Mouse (Mus musculus): ENCODE data around the gene Herc1.

GRCm38 (mm10) chr9:66483429-66483828 is 133.2 kb downstream of the Herc1 start:
- TF ChIP-seq CTCF (IDR thresholded peaks at IDR 0.05): no peak
- no peak for TF ChIP-seq EP300 (IDR thresholded peaks at IDR 0.05)

Data from lung, postnatal 0 days (tissue).